Mouse (Mus musculus): ENCODE measurements around the gene Limd1. TPM values are rescaled to one million over a fixed set of nuclear protein-coding genes. Genes with fewer than 3 reads are reported as not detected.

The Limd1 gene
- polyA plus RNA-seq, 1 experiment, result 9.0 TPM

DNA sequence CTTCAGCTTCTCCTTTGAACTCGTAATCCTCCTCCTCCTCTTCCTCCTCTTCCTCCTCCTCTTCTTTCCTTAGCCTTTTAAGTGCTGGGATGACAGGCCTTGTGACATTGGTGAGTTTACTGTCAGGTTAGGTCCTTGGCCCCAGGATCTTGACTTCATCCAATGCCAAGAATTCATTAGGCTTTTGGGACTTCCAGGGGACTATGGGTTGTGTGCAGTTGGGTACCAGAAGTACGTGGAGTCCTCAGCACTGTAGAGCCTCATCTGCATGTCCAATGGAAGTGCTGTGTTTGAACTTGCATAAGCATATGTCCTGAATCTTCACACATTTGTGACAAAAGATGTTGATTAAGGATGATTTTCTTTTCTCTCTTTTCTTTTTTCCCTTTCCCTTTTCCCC is 30.5 kb downstream of the Limd1 start:
- Histone ChIP-seq H3K4me3 (ENCODE audit: insufficient read depth, low read length) (no peak overlapping the region), H3K27ac (ENCODE audit: insufficient read depth, low read length) (no peak overlapping the region), H3K4me1 (ENCODE audit: control insufficient read depth, insufficient read depth, low read length) (peaks cover 5% of the 10 kb centered on the region)
- no peak for TF ChIP-seq CTCF (IDR thresholded peaks at IDR 0.05; ENCODE audit: extremely low read depth, insufficient read depth, low read length)
- TF ChIP-seq POLR2A (IDR thresholded peaks at IDR 0.05; ENCODE audit: extremely low read depth, insufficient read depth, low read length), result no peak

DNA sequence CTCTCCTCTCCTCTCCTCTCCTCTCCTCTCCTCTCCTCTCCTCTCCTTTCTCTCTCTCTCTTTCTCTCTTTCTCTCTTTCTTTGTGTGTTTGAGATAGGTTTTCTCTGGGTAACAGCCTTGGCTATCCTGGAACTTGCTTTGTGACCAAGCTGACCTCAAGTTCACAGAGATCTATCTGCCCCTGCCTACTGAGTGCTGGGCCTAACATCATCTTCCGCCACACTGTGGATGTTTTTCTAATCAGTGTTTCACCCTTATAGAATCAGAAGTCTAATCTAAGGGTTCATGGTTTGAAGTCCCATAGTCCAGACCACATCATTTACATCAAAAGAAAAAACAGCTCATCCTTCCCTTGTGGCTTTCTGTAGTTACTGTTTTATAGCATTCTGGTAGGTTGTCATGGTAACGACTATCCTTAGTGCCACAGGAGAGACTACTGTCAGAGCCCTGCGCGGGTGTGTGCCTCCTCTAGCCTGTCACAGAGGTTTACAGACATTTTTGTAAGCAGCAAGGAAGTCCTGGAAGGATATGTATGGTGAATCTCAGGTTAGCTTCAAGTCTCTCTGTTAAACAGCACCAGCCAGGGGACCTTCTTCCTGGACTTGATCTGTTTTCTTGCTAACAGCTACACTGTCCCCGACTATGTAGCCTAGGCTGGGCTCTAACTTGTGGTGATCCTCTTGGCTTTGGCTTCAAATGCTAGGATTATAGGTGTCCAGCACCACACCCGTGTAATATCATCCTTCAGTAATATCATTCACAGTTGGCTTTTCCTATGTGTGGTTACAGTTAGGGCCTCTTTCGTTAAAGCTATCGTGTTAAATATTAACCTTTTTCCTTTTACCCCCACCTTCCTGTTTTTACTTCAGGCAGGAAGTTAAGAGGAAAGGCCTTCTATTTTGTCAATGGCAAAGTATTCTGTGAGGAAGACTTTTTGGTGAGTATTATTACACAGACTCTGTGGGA is 31.4 kb downstream of the Limd1 start:
- TF ChIP-seq CTCF (IDR thresholded peaks at IDR 0.05; ENCODE audit: extremely low read depth, insufficient read depth, low read length), result no peak
- no peak for TF ChIP-seq POLR2A (IDR thresholded peaks at IDR 0.05; ENCODE audit: extremely low read depth, insufficient read depth, low read length)
- Histone ChIP-seq H3K27ac (ENCODE audit: insufficient read depth, low read length) (no peak overlapping the region; the same call in 1 of the 2 replicates), H3K4me3 (ENCODE audit: insufficient read depth, low read length) (no peak overlapping the region), H3K4me1 (ENCODE audit: control insufficient read depth, insufficient read depth, low read length) (peaks cover 5% of the 10 kb centered on the region)

DNA sequence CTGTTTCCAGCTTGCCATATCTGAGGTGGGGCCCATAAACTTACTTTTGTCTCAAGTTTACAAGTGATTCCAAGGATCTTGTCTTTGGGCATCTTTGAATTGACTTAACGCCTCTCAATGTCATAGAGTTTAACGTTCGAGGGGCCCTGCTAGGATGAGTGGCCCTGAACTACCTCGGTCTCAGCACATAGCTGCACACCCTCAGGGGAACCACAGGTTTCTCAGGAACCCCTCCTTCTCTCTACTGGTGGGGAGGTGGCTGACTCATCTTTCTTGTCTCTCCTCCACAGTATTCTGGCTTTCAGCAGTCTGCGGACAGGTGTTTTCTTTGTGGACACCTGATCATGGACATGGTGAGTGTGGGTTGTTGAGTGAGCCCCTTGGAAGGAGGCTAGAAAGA is 32.4 kb downstream of the Limd1 start:
- H3K27ac ChIP-seq (ENCODE audit: insufficient read depth, low read length), result no peak overlapping the region
- H3K4me1 ChIP-seq (ENCODE audit: control insufficient read depth, insufficient read depth, low read length), result peaks cover 5% of the 10 kb centered on the region
- H3K4me3 ChIP-seq (ENCODE audit: insufficient read depth, low read length), result no peak overlapping the region
- TF ChIP-seq POLR2A (IDR thresholded peaks at IDR 0.05; ENCODE audit: extremely low read depth, insufficient read depth, low read length) (no peak), CTCF (IDR thresholded peaks at IDR 0.05; ENCODE audit: extremely low read depth, insufficient read depth, low read length) (no peak)

DNA sequence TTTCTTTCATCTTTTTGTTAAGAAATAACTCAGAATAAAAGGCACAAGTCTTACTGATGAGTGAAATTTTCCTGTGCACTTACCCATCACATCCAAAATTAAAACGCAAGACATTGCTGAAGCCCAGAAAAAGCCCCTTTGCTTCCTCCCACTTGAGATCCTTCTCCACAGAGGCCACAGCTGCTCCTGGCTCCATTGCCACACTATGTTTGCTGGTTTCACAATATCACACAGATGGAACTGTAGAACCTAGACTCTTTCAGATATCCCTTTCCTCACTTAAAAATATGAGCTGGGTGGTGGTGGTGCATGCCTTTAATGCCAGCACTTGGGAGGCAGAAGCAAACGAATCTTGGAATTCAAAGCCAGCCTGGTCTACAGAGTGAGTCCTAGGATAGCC is 34.0 kb downstream of the Limd1 start:
- H3K27ac ChIP-seq (ENCODE audit: insufficient read depth, low read length), result no peak overlapping the region
- no peak overlapping the region for H3K4me3 ChIP-seq (ENCODE audit: insufficient read depth, low read length)
- TF ChIP-seq POLR2A (IDR thresholded peaks at IDR 0.05; ENCODE audit: extremely low read depth, insufficient read depth, low read length) (no peak), CTCF (IDR thresholded peaks at IDR 0.05; ENCODE audit: extremely low read depth, insufficient read depth, low read length) (no peak)
- H3K4me1 ChIP-seq (ENCODE audit: control insufficient read depth, insufficient read depth, low read length), result peaks cover 5% of the 10 kb centered on the region

DNA sequence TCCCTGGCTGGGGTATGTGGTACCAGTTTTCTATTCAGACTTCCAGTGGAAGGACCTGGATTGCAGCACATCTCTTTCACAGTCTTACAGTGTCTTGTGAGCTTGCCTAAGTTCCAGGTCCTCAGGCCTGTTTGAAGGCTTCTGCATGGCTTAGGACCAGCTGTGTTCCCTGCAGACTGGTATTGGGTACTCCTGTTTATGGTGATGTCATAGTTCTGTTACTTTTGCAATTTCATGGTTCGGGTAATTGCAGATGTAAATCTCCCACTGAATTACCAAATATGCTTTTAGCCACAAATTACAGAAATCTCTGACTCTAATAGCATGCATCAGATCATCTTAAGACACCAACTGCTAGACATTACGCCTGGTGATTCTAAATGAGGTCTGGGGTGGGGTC is 36.6 kb downstream of the Limd1 start:
- H3K27ac ChIP-seq (ENCODE audit: insufficient read depth, low read length), result no peak overlapping the region
- peaks cover 3% of the 10 kb centered on the region for H3K4me1 ChIP-seq (ENCODE audit: control insufficient read depth, insufficient read depth, low read length)
- no peak for TF ChIP-seq POLR2A (IDR thresholded peaks at IDR 0.05; ENCODE audit: extremely low read depth, insufficient read depth, low read length)
- TF ChIP-seq CTCF (IDR thresholded peaks at IDR 0.05; ENCODE audit: extremely low read depth, insufficient read depth, low read length), result no peak
- no peak overlapping the region for H3K4me3 ChIP-seq (ENCODE audit: insufficient read depth, low read length)

DNA sequence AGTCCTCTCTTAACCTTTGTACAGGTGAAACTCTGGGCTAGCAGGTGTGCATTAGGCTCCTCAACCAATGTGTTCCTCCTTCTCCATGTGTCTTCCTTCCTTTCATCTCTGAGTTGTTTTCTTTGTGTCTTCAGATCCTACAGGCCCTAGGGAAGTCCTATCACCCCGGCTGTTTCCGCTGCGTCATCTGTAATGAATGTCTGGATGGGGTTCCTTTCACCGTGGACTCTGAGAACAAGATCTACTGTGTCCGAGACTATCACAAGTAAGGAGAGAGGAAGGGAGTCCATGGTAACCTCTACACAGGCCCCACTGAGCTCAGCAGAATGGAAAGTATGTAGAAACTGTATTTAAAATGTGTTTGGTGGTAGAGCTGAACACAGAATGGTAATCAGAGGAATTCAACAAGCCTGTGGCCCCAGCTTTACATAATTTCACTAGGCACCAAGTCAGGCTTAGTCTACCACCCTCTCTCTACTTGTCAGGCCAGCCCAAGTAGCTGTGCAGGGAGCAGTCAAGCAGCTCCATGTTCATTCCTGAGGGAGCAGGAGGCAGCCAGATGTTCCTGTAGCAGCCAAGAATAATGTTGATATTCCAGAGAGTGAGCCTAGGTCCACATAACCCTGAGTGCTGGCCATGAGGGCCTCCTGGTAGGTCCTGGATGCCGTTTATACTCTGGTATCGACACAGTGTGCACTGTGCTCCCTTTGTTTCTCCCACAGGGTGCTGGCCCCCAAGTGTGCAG is 38.3 kb downstream of the Limd1 start:
- no peak for TF ChIP-seq CTCF (IDR thresholded peaks at IDR 0.05; ENCODE audit: extremely low read depth, insufficient read depth, low read length)
- no peak for TF ChIP-seq POLR2A (IDR thresholded peaks at IDR 0.05; ENCODE audit: extremely low read depth, insufficient read depth, low read length)
- Histone ChIP-seq H3K4me3 (ENCODE audit: insufficient read depth, low read length) (no peak overlapping the region), H3K4me1 (ENCODE audit: control insufficient read depth, insufficient read depth, low read length) (no peaks in the 10 kb centered on the region), H3K27ac (ENCODE audit: insufficient read depth, low read length) (no peak overlapping the region)

DNA sequence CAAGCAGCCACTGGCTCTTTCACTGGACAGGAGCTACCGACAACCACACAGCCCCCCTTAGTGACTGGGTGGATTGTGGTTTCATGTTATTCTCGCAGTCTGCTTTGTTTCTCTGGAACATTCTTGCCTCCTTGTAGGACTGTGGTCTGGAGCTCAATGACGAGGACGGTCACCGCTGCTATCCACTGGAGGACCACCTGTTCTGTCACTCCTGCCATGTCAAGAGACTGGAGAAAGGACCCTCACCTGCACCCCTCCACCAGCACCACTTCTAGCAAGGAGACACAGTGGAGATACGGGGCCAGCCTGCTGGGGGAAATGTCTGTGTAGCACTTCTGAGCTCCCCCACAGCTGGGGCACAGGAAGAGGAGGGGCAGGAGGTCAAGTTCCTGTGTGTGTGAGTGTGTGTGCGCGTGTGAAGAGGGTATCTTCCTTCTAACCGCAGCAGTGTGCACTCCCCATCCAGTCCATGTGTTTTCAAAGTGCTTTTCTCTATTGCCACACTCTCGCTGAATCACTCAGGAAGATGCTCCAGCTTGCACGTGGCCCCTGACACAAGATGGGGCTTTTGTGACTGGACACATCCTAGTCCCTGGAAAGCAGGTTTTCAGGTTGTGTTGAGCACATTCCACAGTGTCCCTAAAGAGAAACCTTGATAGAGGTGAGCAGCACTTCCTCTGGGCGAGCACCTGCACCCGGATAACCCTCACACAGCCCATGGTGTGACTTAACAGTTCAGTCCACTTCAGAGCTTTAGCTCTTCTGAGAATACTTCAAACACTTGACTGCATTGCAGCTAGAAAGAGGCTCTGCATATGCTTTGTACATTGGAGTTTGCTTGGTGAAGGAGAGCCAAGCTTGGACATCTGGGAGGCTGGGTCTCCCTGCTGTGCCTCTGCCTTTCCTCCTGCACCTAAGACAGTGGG is 40.7 kb downstream of the Limd1 start:
- Histone ChIP-seq H3K27ac (ENCODE audit: insufficient read depth, low read length) (no peak overlapping the region), H3K4me1 (ENCODE audit: control insufficient read depth, insufficient read depth, low read length) (no peaks in the 10 kb centered on the region), H3K4me3 (ENCODE audit: insufficient read depth, low read length) (no peak overlapping the region)
- TF ChIP-seq CTCF (IDR thresholded peaks at IDR 0.05; ENCODE audit: extremely low read depth, insufficient read depth, low read length) (no peak), POLR2A (IDR thresholded peaks at IDR 0.05; ENCODE audit: extremely low read depth, insufficient read depth, low read length) (no peak)

DNA sequence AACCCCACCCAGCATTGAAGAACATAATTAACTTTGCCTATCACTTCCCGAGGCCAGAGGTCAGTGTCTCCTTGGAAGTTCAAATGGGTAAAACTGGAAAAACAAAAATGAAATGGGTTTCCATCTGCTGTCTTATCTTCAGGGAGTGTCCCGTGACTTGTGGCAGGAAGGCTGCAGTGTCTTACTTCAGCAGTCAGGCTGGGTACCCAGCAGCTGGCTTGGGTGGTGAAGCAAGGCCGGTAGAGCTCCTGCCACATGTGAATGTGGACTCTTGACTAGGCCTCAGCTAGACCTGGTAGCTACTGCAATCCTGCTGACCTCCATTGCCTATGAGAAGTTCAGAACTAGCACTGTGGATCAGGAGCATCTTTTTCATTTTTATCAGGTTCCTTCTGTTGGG is 42.2 kb downstream of the Limd1 start:
- no peak overlapping the region for H3K4me3 ChIP-seq (ENCODE audit: insufficient read depth, low read length)
- TF ChIP-seq POLR2A (IDR thresholded peaks at IDR 0.05; ENCODE audit: extremely low read depth, insufficient read depth, low read length) (no peak), CTCF (IDR thresholded peaks at IDR 0.05; ENCODE audit: extremely low read depth, insufficient read depth, low read length) (no peak)
- H3K4me1 ChIP-seq (ENCODE audit: control insufficient read depth, insufficient read depth, low read length), result peaks cover 2% of the 10 kb centered on the region
- H3K27ac ChIP-seq (ENCODE audit: insufficient read depth, low read length), result no peak overlapping the region

DNA sequence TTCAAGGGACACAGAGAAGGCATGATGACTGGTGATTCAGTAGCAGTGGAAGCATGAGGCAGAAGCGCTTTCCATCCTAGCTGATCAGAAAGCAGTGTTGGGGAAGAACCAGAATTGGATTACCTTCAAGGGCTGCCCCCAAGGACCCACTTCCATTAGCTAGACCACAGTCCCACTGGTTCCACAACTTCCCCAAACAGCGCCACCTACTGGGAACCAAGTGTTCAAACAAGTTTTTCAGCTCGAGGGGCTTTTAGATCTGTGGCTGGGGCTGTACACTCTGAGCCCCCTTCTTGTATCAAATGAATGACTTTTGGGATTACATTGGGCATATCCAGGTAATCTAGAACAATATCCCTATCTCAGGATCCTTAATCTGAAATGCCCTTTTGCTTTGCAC is 45.2 kb downstream of the Limd1 start:
- Histone ChIP-seq H3K4me3 (ENCODE audit: insufficient read depth, low read length) (no peak overlapping the region), H3K4me1 (ENCODE audit: control insufficient read depth, insufficient read depth, low read length) (peaks cover 3% of the 10 kb centered on the region)
- TF ChIP-seq CTCF (IDR thresholded peaks at IDR 0.05; ENCODE audit: extremely low read depth, insufficient read depth, low read length) (peak; percentile 60), POLR2A (IDR thresholded peaks at IDR 0.05; ENCODE audit: extremely low read depth, insufficient read depth, low read length) (no peak)

More for the DNA sequence above, 45.2 kb downstream of the Limd1 start:
- no peak overlapping the region for H3K27ac ChIP-seq (ENCODE audit: insufficient read depth, low read length)

All from cortical plate, adult 2 months (tissue).